Mouse (Mus musculus) liver, embryonic 14.5 days (tissue): ENCODE results near the gene Lamb1. TPM values are rescaled to one million over a fixed set of nuclear protein-coding genes. Genes with fewer than 3 reads are reported as not detected.

Source experiments
- ATAC-seq: fragments of 200-750 bp; cut with Nextera tagmentation; 2 replicates; pipeline ENCODE4 v1.8.0; 2017; ENCODE audit warnings: moderate number of reproducible peaks, mild to moderate bottlenecking, moderate library complexity; ENCODE audit not compliant: insufficient read depth
- DNase-seq, 3 experiments: peaks; one replicate each; pipeline ENCODE4 v3.0.0-alpha.2; 2012 to 2013; ENCODE audit warnings: low read depth in 3 of 3, low spot score in 3 of 3
- H3K27ac ChIP-seq: fragments of 300-500 bp; sonication (generic); 2 replicates; pipeline ENCODE4 v1.5.1; 2014; ENCODE audit warnings: moderate library complexity, mild to moderate bottlenecking, control low read depth, inconsistent platforms
- H3K27me3 ChIP-seq: fragments of 300-500 bp; sonication (generic); 2 replicates; pipeline ENCODE4 v1.6.1; 2014; ENCODE audit warnings: mild to moderate bottlenecking, low read length, moderate library complexity; ENCODE audit not compliant: control insufficient read depth, insufficient read depth
- H3K36me3 ChIP-seq: fragments of 300-500 bp; sonication (generic); replicated peaks from 2 replicates; pipeline ENCODE4 v1.6.1; 2014; ENCODE audit warnings: low read depth; ENCODE audit not compliant: control insufficient read depth, insufficient read depth
- H3K4me1 ChIP-seq, 2 experiments: fragments of 200-500 bp in 1 of 2; fragments of 300-500 bp in 1 of 2; sonication (generic) in 1 of 2; replicated peaks; 2 replicates each; pipeline ENCODE4 v1.6.1; 2012 to 2014; ENCODE audit warnings: antibody characterized with exemption in 1 of 2, inconsistent platforms in 1 of 2, low read length in 1 of 2; ENCODE audit not compliant: control insufficient read depth in 2 of 2, insufficient read depth in 2 of 2
- H3K4me2 ChIP-seq: fragments of 300-500 bp; sonication (generic); 2 replicates; pipeline ENCODE4 v1.6.1; 2014; ENCODE audit warnings: low read depth, mild to moderate bottlenecking, control low read depth, moderate library complexity
- H3K4me3 ChIP-seq, 2 experiments: fragments of 200-500 bp in 1 of 2; fragments of 300-500 bp in 1 of 2; sonication (generic) in 1 of 2; 2 replicates each; pipeline ENCODE4 v1.5.1; 2012 to 2014; ENCODE audit warnings: low read depth in 2 of 2, low read length in 2 of 2, mild to moderate bottlenecking in 2 of 2, control low read depth in 1 of 2, inconsistent platforms in 1 of 2, moderate library complexity in 1 of 2; ENCODE audit not compliant: insufficient read depth in 1 of 2
- H3K9ac ChIP-seq: fragments of 300-500 bp; sonication (generic); replicated peaks from 2 replicates; pipeline ENCODE4 v1.6.1; 2014; ENCODE audit warnings: mild to moderate bottlenecking, control low read depth, moderate library complexity
- H3K9me3 ChIP-seq: fragments of 300-500 bp; sonication (generic); 2 replicates; pipeline ENCODE4 v1.6.1; 2016; ENCODE audit warnings: low read length, mixed read lengths; ENCODE audit not compliant: control insufficient read depth
- CTCF ChIP-seq: IDR thresholded peaks from 2 replicates; pipeline ENCODE4 v1.5.1; 2016; ENCODE audit warnings: antibody characterized with exemption, low read depth, control low read depth
- EP300 ChIP-seq: IDR thresholded peaks from 2 replicates; pipeline ENCODE4 v1.6.1; 2016; ENCODE audit warnings: antibody characterized with exemption, low read depth
- WGBS: fragments of 180-500 bp; shearing (Covaris S2); extraction: QIAGEN DNeasy Blood & Tissue Kit; methylation state at CpG from one replicate; pipeline ENCODE4 v1.1.7; 2014; ENCODE audit not compliant: insufficient replicate concordance; 5-methylcytosine and 5-hydroxymethylcytosine counted together
- polyA plus RNA-seq, 2 experiments: library from polyadenylated mRNA; depleted of rRNA in 1 of 2; stranded (reverse) in 1 of 2; unstranded in 1 of 2; fragments of >200 nt; fragmentation: Nextera tagmentation in 1 of 2; extraction: Ambion mirVana in 1 of 2; gene quantifications; 2 replicates each; pipeline versions ENCODE4 v1.2.1 to v1.2.3; 2012 to 2014

The Lamb1 gene
- polyA plus RNA-seq, 2 experiments = 1.9 to 2.6 TPM

DNA sequence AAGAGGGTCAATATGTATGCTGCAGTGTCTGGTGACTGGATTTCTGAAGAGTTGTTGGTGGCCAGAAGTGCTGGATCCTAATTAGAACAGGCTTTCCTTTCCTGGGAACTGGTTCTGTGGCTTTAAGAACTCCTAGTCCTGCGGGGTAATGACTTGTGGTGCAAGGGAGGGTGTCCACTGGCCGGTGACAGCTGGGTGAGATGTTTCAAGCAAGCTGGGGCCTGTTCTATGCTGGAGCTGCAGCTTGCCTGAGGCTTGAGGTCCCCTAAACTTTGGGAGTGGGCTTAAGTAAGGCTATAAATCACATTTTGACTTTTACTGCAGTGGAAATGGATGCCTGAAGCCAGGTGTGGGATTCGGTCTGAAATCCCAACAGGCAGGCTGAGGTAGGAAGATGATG is 30.5 kb downstream of the Lamb1 start:
- no peaks in the 10 kb centered on the region for H3K9me3 ChIP-seq
- DNase-seq = no peak
- 43% methylated on average over 3 of the region's 3 CpGs for WGBS
- no peak overlapping the region for H3K9ac ChIP-seq
- no peaks in the 10 kb centered on the region for H3K36me3 ChIP-seq
- H3K4me3 ChIP-seq = no peak overlapping the region
- H3K4me2 ChIP-seq = no peak overlapping the region
- H3K27me3 ChIP-seq = no peaks in the 10 kb centered on the region
- ATAC-seq = no peak
- TF ChIP-seq EP300 = no peak
- TF ChIP-seq CTCF = no peak
- H3K27ac ChIP-seq = no peak overlapping the region
- H3K4me1 ChIP-seq = peaks cover 0 to 2% of the 10 kb centered on the region in 2 experiments; a peak in 1 of 4 replicates

DNA sequence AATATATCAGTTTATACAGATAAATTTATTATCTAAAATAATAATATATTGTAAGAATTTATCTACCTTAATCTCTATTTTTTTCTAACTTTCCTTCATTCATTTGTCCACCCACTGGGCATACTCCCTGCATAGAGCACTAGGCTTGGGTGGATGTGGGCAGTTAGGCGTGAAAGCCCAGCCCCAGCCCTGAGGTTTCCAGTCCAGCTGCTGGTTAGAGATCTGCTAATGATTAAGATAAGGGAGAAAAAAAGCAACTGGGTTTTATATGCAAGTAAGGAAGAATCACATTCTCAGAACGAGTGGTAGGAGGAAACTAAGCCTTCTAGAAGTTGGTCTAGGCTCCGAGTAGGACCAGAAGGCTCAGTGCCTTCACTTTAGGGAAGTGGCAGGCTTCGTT is 31.1 kb downstream of the Lamb1 start:
- no peaks in the 10 kb centered on the region for H3K9me3 ChIP-seq
- peaks cover 0 to 2% of the 10 kb centered on the region in 2 experiments; a peak in 1 of 4 replicates for H3K4me1 ChIP-seq
- H3K4me2 ChIP-seq = no peak overlapping the region
- no peak for TF ChIP-seq CTCF
- no peak for TF ChIP-seq EP300
- H3K36me3 ChIP-seq = no peaks in the 10 kb centered on the region
- 25% methylated on average over 4 of the region's 4 CpGs for WGBS
- no peaks in the 10 kb centered on the region for H3K27me3 ChIP-seq
- H3K4me3 ChIP-seq = no peak overlapping the region
- H3K9ac ChIP-seq = no peak overlapping the region
- ATAC-seq (no peak), DNase-seq (no peak)
- no peak overlapping the region for H3K27ac ChIP-seq

DNA sequence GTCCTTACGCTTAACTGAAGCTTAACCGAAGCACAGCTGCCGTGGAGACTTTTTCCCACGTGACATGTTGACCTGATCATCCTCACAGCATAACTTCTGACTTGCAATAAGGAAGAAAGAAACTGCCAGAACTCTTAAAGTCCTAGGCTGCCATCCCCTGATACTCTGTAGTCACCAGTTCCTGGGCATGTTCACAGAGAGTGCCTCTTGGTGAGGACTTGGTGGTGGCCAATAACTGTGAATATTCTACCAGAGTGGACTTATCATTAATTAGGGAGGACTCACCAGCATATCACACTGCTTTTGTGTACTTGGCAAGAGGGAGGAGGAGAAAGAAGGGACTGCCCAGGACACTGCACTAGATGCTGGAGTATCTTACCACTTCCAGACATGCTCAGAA is 33.1 kb downstream of the Lamb1 start:
- ATAC-seq (no peak), DNase-seq (no peak)
- Histone ChIP-seq H3K27me3 (no peaks in the 10 kb centered on the region), H3K4me2 (no peak overlapping the region), H3K36me3 (no peaks in the 10 kb centered on the region), H3K27ac (no peak overlapping the region), H3K9ac (no peak overlapping the region), H3K9me3 (no peaks in the 10 kb centered on the region), H3K4me1 (peaks cover 0 to 2% of the 10 kb centered on the region in 2 experiments; a peak in 1 of 4 replicates), H3K4me3 (no peak overlapping the region)
- 74% methylated on average over 4 of the region's 4 CpGs for WGBS
- TF ChIP-seq EP300 (no peak), CTCF (no peak)

DNA sequence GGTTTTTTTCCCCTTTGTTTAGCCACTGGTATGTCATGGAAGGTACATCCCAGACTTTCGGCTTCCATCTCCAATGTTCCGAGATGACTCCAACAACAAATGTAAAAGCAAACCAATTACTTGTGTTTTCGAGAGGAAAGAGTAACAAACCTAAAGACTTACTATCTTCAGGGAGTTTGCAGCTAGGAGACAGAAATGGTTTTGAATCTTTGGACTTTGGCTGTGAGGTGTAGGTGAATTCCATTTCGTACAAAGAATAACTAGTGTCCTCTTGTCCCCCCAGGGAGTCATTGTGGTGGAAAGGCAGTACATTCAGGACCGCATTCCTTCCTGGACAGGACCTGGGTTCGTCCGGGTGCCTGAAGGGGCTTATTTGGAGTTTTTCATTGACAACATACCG is 33.5 kb downstream of the Lamb1 start:
- 66% methylated on average over 8 of the region's 8 CpGs for WGBS
- Histone ChIP-seq H3K9me3 (no peaks in the 10 kb centered on the region), H3K4me2 (no peak overlapping the region), H3K27ac (no peak overlapping the region), H3K27me3 (no peaks in the 10 kb centered on the region), H3K4me1 (peaks cover 0 to 2% of the 10 kb centered on the region in 2 experiments; a peak in 1 of 4 replicates), H3K9ac (no peak overlapping the region), H3K36me3 (no peaks in the 10 kb centered on the region), H3K4me3 (no peak overlapping the region)
- TF ChIP-seq CTCF (no peak), EP300 (no peak)
- DNase-seq (no peak), ATAC-seq (no peak)

DNA sequence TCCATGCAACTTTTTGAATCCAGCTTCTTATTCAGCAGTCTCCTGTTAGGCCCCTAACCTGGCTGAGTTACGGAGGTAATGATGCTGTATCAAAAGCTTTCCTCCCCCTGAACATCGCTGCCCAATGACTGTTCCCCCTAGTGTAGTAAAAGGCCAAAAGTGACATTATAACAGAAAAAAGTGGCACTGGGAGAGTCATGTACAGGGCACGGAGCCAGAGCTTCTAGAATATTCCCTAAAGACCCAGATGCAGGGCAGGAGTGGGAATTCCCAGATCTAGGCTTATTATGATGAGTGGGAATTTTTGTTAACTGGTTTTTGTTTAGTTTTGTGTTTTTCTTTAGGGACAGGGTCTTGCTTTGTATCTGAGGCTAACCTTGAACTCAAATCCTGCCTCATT is 34.1 kb downstream of the Lamb1 start:
- Histone ChIP-seq H3K9ac (no peak overlapping the region), H3K4me2 (no peak overlapping the region), H3K36me3 (no peaks in the 10 kb centered on the region), H3K27ac (no peak overlapping the region), H3K4me3 (no peak overlapping the region), H3K9me3 (no peaks in the 10 kb centered on the region), H3K4me1 (peaks cover 0 to 2% of the 10 kb centered on the region in 2 experiments; a peak in 1 of 4 replicates), H3K27me3 (no peaks in the 10 kb centered on the region)
- ATAC-seq (no peak), DNase-seq (no peak)
- no peak for TF ChIP-seq EP300
- 73% methylated on average over 3 of the region's 3 CpGs for WGBS
